Mouse (Mus musculus): ENCODE results near the gene Irf4. TPM values are rescaled to one million over a fixed set of nuclear protein-coding genes. Genes with fewer than 3 reads are reported as not detected.

Gene Irf4
- polyA plus RNA-seq, 1 experiment from 2014 or later: 0.25 TPM

- Histone ChIP-seq H3K9ac (no peak overlapping the region), H3K4me3 (replicated peaks) (no peak overlapping the region), H3K27ac (no peak overlapping the region), H3K4me1 (peaks cover 23% of the 10 kb centered on the region), H3K36me3 (no peaks in the 10 kb centered on the region), H3K27me3 (no peaks in the 10 kb centered on the region), H3K4me2 (no peak overlapping the region), H3K9me3 (replicated peaks) (no peaks in the 10 kb centered on the region)
- no peak for ATAC-seq (replicated peaks; ENCODE audit: low FRiP score)
- WGBS: 50% methylated on average over 5 of the region's 5 CpGs
Observed at GRCm38 (mm10) chr13:30723258-30723657, 25.8 kb upstream of the Irf4 start.

GRCm38 (mm10) chr13:30723858-30724257 is 25.2 kb upstream of the Irf4 start:
- Histone ChIP-seq H3K4me3 (replicated peaks) (no peak overlapping the region), H3K27ac (no peak overlapping the region), H3K4me2 (no peak overlapping the region), H3K4me1 (peaks cover 23% of the 10 kb centered on the region), H3K9me3 (replicated peaks) (no peaks in the 10 kb centered on the region), H3K27me3 (no peaks in the 10 kb centered on the region), H3K9ac (no peak overlapping the region), H3K36me3 (no peaks in the 10 kb centered on the region)
- no peak for ATAC-seq (replicated peaks; ENCODE audit: low FRiP score)
- WGBS: 74% methylated on average over 8 of the region's 8 CpGs

GRCm38 (mm10) chr13:30724691-30725271 is 24.2 kb upstream of the Irf4 start:
- H3K4me3 ChIP-seq (replicated peaks): no peak overlapping the region
- WGBS: 33% methylated on average over 7 of the region's 7 CpGs
- H3K36me3 ChIP-seq: no peaks in the 10 kb centered on the region
- no peak for ATAC-seq (replicated peaks; ENCODE audit: low FRiP score)
- H3K9me3 ChIP-seq (replicated peaks): no peaks in the 10 kb centered on the region
- peaks cover 14% of the 10 kb centered on the region for H3K4me1 ChIP-seq
- no peaks in the 10 kb centered on the region for H3K27me3 ChIP-seq
- no peak overlapping the region for H3K4me2 ChIP-seq
- H3K27ac ChIP-seq: no peak overlapping the region
- no peak overlapping the region for H3K9ac ChIP-seq

- H3K27me3 ChIP-seq: no peaks in the 10 kb centered on the region
- no peak overlapping the region for H3K4me3 ChIP-seq (replicated peaks)
- no peak overlapping the region for H3K4me2 ChIP-seq
- 81% methylated on average over 4 of the region's 4 CpGs for WGBS
- H3K36me3 ChIP-seq: no peaks in the 10 kb centered on the region
- no peak for ATAC-seq (replicated peaks; ENCODE audit: low FRiP score)
- H3K9ac ChIP-seq: no peak overlapping the region
- H3K9me3 ChIP-seq (replicated peaks): no peaks in the 10 kb centered on the region
- peaks cover 11% of the 10 kb centered on the region for H3K4me1 ChIP-seq
- no peak overlapping the region for H3K27ac ChIP-seq
Observed at GRCm38 (mm10) chr13:30726879-30727278, 22.1 kb upstream of the Irf4 start.

- Histone ChIP-seq H3K27me3 (no peaks in the 10 kb centered on the region), H3K9me3 (replicated peaks) (no peaks in the 10 kb centered on the region), H3K4me3 (replicated peaks) (no peak overlapping the region), H3K9ac (no peak overlapping the region), H3K36me3 (no peaks in the 10 kb centered on the region), H3K4me1 (peaks cover 5% of the 10 kb centered on the region), H3K4me2 (no peak overlapping the region), H3K27ac (no peak overlapping the region)
- ATAC-seq (replicated peaks; ENCODE audit: low FRiP score): no peak
- WGBS: 93% methylated on average over 7 of the region's 7 CpGs
Observed at GRCm38 (mm10) chr13:30728155-30728554, 20.9 kb upstream of the Irf4 start.

- H3K27me3 ChIP-seq: no peaks in the 10 kb centered on the region
- ATAC-seq (replicated peaks; ENCODE audit: low FRiP score): no peak
Observed at GRCm38 (mm10) chr13:30729245-30729644, 19.8 kb upstream of the Irf4 start.

GRCm38 (mm10) chr13:30730104-30730793 is 18.8 kb upstream of the Irf4 start:
- Histone ChIP-seq H3K36me3 (no peaks in the 10 kb centered on the region), H3K4me1 (peaks cover 2% of the 10 kb centered on the region), H3K27me3 (no peaks in the 10 kb centered on the region), H3K27ac (no peak overlapping the region), H3K9ac (no peak overlapping the region), H3K4me2 (no peak overlapping the region), H3K9me3 (replicated peaks) (no peaks in the 10 kb centered on the region), H3K4me3 (replicated peaks) (no peak overlapping the region)
- ATAC-seq (replicated peaks; ENCODE audit: low FRiP score): no peak
- 84% methylated on average over 15 of the region's 15 CpGs for WGBS

More at GRCm38 (mm10) chr13:30729245-30729644, 19.8 kb upstream of the Irf4 start:
- Histone ChIP-seq H3K27ac (no peak overlapping the region), H3K4me3 (replicated peaks) (no peak overlapping the region), H3K36me3 (no peaks in the 10 kb centered on the region), H3K9ac (no peak overlapping the region), H3K9me3 (replicated peaks) (no peaks in the 10 kb centered on the region), H3K4me1 (peaks cover 5% of the 10 kb centered on the region), H3K4me2 (no peak overlapping the region)
- WGBS: 31% methylated on average over 6 of the region's 6 CpGs

DNA sequence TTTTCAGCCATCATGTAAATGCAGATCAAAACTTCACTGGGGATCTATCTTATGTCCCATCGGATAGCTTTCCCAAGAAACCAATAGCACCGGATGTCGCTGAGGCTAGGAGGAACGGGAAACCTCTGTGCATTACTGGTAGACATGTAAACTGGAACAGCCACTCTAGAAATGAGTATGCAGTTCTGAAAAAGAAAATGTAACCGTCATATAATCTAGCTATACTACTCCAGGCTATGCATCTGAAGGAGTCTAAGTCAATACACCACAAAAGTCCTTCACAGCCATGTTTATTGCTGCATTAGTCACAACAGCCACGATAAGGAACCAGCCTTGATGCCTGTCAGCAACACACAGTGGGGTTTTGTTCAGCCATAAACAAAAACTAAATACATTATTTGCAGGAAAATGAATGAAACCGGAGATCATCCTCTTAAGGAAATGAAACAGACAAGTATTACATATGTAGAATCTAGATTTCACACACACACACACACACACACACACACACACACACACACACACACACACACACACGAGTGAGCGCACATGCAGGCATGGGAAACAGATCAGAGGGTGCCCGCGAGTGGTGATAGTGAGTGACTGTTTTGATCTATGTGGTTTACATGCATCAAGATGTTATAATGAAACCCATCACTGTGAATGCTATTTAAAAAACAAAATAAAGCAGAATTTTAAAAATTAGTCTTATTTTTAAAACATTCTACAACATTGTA is 16.1 kb upstream of the Irf4 start:
- Histone ChIP-seq H3K27ac (no peak overlapping the region), H3K9ac (no peak overlapping the region), H3K36me3 (no peaks in the 10 kb centered on the region), H3K4me1 (no peaks in the 10 kb centered on the region), H3K4me2 (no peak overlapping the region), H3K27me3 (no peaks in the 10 kb centered on the region), H3K4me3 (replicated peaks) (no peak overlapping the region), H3K9me3 (replicated peaks) (no peaks in the 10 kb centered on the region)
- 85% methylated on average over 11 of the region's 11 CpGs for WGBS
- no peak for ATAC-seq (replicated peaks; ENCODE audit: low FRiP score)

DNA sequence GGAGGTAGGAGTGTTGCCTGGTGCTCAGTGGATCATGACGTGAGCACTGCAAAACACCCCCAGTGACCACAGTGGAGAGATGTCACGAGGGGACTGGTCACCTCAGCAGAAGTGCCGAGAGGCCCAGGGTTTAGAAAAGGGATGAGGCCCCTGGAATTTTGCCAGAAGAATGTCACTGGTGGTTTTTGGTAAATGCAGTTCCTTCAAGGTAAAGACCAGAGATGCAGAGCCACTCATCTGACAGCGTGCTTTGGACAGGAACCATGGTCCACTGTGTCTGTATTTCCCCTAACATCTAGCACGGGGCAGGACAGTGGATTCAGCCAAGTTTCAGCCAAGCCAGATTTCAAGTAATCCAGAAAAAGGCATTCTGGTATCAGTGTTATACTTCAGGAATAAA is 12.3 kb upstream of the Irf4 start:
- no peak overlapping the region for H3K4me2 ChIP-seq
- H3K9me3 ChIP-seq (replicated peaks): no peaks in the 10 kb centered on the region
- H3K4me3 ChIP-seq (replicated peaks): no peak overlapping the region
- H3K4me1 ChIP-seq: no peaks in the 10 kb centered on the region
- no peak overlapping the region for H3K27ac ChIP-seq
- ATAC-seq (replicated peaks; ENCODE audit: low FRiP score): no peak
- H3K27me3 ChIP-seq: no peaks in the 10 kb centered on the region
- H3K36me3 ChIP-seq: no peaks in the 10 kb centered on the region
- no peak overlapping the region for H3K9ac ChIP-seq
- 72% methylated on average over 5 of the region's 5 CpGs for WGBS

DNA sequence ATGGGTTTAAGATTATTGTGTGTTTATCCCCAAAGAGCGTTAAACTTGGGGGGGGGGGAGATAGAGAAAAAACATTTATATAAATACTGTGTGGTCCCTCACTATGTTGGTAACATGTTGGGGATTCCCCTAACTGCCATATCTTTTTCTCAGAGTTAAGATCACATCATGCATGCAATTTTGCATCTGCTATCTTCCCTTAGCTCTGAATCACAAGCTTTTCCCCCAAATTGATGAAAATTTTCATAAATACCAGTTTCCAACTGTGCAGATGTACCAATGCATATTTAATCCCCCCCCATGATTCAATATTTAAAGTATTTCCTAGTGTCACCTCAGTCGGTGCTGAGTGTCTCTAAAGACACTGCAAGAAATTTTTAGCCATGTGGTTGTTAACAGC is 11.8 kb upstream of the Irf4 start:
- Histone ChIP-seq H3K27me3 (peaks cover 1% of the 10 kb centered on the region; the same call in 1 of the 2 replicates), H3K9me3 (replicated peaks) (no peaks in the 10 kb centered on the region), H3K4me1 (no peaks in the 10 kb centered on the region), H3K4me3 (replicated peaks) (no peak overlapping the region), H3K9ac (no peak overlapping the region), H3K36me3 (no peaks in the 10 kb centered on the region), H3K4me2 (no peak overlapping the region), H3K27ac (no peak overlapping the region)
- no peak for ATAC-seq (replicated peaks; ENCODE audit: low FRiP score)
- 83% methylated on average over 2 of the region's 2 CpGs for WGBS

- Histone ChIP-seq H3K9me3 (replicated peaks) (no peaks in the 10 kb centered on the region), H3K4me1 (no peaks in the 10 kb centered on the region), H3K27me3 (peaks cover 3% of the 10 kb centered on the region; the same call in 1 of the 2 replicates), H3K36me3 (no peaks in the 10 kb centered on the region), H3K9ac (no peak overlapping the region), H3K4me2 (no peak overlapping the region), H3K27ac (no peak overlapping the region), H3K4me3 (replicated peaks) (no peak overlapping the region)
- ATAC-seq (replicated peaks; ENCODE audit: low FRiP score): no peak
- 83% methylated on average over 4 of the region's 4 CpGs for WGBS
Observed at GRCm38 (mm10) chr13:30738310-30738840, 10.7 kb upstream of the Irf4 start.

DNA sequence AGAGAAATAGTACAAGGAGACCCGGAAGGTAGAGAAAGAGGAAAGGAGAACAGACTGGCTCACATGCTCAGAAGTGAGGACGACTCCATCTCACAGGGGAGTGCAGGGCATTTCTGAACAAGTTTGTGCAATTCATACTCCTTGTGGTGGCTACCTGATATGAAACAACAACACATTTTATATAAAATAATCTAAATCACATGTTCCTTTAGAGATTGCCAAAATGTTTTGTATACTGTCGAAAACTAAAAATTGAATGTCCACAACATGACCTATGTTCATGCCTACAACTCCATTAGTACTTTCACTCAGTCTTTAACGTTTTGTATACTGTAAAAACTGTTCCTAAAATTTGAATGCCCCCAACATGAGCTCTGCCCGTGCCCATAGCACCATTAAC is 7.9 kb upstream of the Irf4 start:
- WGBS: 79% methylated on average over 5 of the region's 5 CpGs

More for the DNA sequence above, 7.9 kb upstream of the Irf4 start:
- ATAC-seq (replicated peaks; ENCODE audit: low FRiP score): no peak
- Histone ChIP-seq H3K9me3 (replicated peaks) (no peaks in the 10 kb centered on the region), H3K4me2 (no peak overlapping the region), H3K9ac (no peak overlapping the region), H3K27ac (no peak overlapping the region), H3K4me3 (replicated peaks) (no peak overlapping the region), H3K36me3 (no peaks in the 10 kb centered on the region), H3K4me1 (no peaks in the 10 kb centered on the region), H3K27me3 (peaks cover 14% of the 10 kb centered on the region; the same call in 1 of the 2 replicates)
